Mouse (Mus musculus) erythroblast, embryonic 14.5 days (primary cell): Measurements from ENCODE around the gene Dkkl1. TPM values are rescaled to one million over a fixed set of nuclear protein-coding genes. Genes with fewer than 3 reads are reported as not detected.

Experiments used
- H3K27me3 ChIP-seq: 2 replicates; pipeline ENCODE4 v1.6.1; 2012; ENCODE audit warnings: inconsistent platforms; ENCODE audit not compliant: control insufficient read depth
- H3K36me3 ChIP-seq: 2 replicates; pipeline ENCODE4 v1.6.1; 2012; ENCODE audit warnings: mild to moderate bottlenecking, inconsistent platforms; ENCODE audit not compliant: control insufficient read depth
- H3K4me1 ChIP-seq: 2 replicates; pipeline ENCODE4 v1.6.1; 2012; ENCODE audit warnings: inconsistent platforms; ENCODE audit not compliant: control insufficient read depth
- H3K4me3 ChIP-seq: replicated peaks from 2 replicates; pipeline ENCODE3; 2012; ENCODE audit warnings: moderate library complexity, mild to moderate bottlenecking, inconsistent platforms
- H3K9me3 ChIP-seq: 2 replicates; pipeline ENCODE4 v1.6.1; 2012; ENCODE audit warnings: low read length, inconsistent platforms, mixed read lengths; ENCODE audit not compliant: control insufficient read depth
- GATA1 ChIP-seq: IDR thresholded peaks from 2 replicates; pipeline ENCODE4 v1.6.1; 2012; ENCODE audit warnings: low read length, inconsistent platforms, mixed read lengths
- TAL1 ChIP-seq: IDR thresholded peaks from 3 replicates; pipeline ENCODE4 v1.6.1; 2012; ENCODE audit warnings: low read length, inconsistent platforms, mixed read lengths
- polyA plus RNA-seq: library from polyadenylated mRNA; stranded (reverse); fragments of >175 nt; gene quantifications from 2 replicates; pipeline ENCODE4 v1.2.3, GENCODE M21; 2012

The Dkkl1 gene
- polyA plus RNA-seq, 1 experiment, result 0.55 TPM

DNA sequence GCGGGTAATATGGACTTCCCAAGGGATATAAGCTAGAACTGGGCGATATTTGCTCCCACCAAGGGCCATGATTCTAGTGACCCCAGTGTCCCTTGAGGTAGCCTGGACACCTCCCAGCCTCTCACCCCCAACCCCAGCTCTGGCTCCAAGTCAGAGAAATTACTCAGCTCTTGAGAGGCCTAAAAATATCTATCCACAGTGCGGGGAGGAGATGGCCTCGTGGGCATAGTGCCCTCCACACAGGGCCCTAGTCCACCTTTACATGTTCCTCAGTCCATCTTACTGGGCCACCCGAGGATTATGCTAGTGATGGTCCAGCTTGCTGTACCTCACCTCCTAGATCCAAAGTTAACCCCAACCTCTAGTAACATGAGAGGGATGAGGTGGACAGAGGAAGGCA, 47.1 kb downstream of the Dkkl1 start:
- peaks cover 10% of the 10 kb centered on the region for H3K36me3 ChIP-seq
- TF ChIP-seq GATA1 (no peak), TAL1 (no peak)
- H3K4me1 ChIP-seq, result peaks cover 21% of the 10 kb centered on the region
- H3K4me3 ChIP-seq, result no peak overlapping the region
- H3K9me3 ChIP-seq, result peaks cover 29% of the 10 kb centered on the region
- H3K27me3 ChIP-seq, result peaks cover 80% of the 10 kb centered on the region

DNA sequence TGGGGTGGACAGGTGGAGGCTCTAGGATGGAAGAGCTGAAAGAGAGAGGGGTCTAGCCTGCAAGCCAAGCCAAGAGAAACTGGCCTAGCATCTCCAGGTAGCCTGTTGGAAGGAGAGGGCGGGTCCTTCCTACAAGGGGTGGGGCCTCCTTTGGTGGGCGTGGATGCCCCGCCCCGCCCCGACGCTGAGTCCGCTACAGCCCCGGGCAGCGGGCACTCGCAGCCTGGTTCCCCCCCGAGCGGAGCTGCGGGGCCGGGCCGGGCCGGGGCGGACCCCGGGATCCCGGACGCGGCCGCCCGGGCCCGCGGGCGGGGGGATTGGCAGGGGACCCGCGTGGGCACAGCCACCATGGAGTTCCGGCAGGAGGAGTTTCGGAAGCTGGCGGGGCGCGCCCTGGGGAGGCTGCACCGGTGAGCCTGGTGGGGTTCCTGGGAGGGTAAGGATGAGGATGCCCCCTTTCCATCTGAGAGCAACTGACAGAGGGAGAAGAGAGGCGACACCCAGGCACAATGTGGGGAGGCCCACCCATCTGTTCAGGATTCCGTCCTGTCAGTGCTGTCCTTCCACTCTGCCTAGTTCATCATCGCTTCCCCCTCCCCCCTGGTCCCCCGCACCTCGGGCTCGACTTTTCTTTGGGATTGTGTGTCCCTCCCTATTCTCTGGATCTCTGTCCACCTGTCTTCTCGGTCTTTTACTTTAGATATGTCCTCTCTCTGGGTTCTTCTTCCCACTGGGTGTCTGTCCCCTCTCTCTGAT, 48.0 kb downstream of the Dkkl1 start, which contains the start of gene Slc17a7:
TSS of gene Slc17a7 (plus strand) at position 215 of the 756 bp plus-strand sequence.
- H3K36me3 ChIP-seq, result peaks cover 15% of the 10 kb centered on the region
- H3K4me1 ChIP-seq, result peaks cover 21% of the 10 kb centered on the region
- TF ChIP-seq TAL1, result no peak
- no peak for TF ChIP-seq GATA1
- H3K9me3 ChIP-seq, result peaks cover 19% of the 10 kb centered on the region
- peak within 1 kb of the TSS; percentile 38 for H3K4me3 ChIP-seq
- H3K27me3 ChIP-seq, result peaks cover 71% of the 10 kb centered on the region

DNA sequence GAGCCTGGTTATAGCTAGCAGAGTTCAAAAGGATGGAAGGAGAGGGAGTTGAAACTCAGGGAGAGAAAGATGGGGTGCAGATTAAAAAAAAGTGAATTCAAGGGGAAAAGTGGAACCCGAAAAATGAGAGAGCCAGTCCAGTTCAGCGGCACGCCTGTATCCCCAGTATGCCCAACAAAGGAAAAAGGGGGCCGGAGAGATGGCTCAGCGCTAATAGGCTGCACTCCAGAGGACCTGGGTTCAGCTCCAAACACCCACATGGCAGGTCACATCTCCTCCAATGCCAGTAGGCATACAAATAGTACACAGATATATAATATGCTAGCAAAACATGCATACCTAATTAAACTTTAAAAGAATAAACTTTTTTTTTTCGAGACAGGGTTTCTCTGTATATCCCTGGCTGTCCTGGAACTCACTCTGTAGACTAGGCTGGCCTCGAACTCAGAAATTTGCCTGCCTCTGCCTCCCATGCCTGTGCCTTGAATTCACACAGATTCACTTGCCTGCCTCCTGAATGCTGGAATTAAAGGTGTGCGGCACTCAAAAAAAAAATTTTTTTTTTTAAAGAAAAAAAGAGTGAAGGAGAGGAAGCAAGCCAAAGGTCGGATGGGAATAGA, 48.8 kb downstream of the Dkkl1 start:
- peaks cover 11% of the 10 kb centered on the region for H3K9me3 ChIP-seq
- no peak overlapping the region for H3K4me3 ChIP-seq
- peaks cover 62% of the 10 kb centered on the region for H3K27me3 ChIP-seq
- no peak for TF ChIP-seq GATA1
- no peak for TF ChIP-seq TAL1
- H3K36me3 ChIP-seq, result peaks cover 23% of the 10 kb centered on the region
- peaks cover 21% of the 10 kb centered on the region for H3K4me1 ChIP-seq

DNA sequence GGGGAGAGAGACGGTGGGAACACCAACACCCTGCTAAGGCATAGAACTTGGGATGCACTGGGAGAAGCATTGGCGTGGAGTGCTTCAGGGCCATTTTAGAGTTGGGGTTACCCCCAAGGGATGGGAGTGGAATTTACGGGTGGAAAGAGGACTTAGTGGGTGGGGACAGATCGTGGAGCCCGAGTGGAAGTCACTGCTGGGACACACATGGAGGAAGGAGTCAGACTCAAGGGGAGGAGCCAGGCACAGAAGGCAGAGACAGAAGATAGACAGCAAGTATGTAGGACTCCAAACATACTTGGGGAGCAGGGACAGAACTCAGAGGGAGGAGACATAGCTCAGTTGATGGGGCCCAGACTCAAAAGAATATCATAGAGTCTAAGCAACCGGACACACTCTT, 49.4 kb downstream of the Dkkl1 start:
- TF ChIP-seq GATA1 (no peak), TAL1 (no peak)
- Histone ChIP-seq H3K9me3 (peaks cover 6% of the 10 kb centered on the region; the same call in 1 of the 2 replicates), H3K36me3 (peaks cover 29% of the 10 kb centered on the region), H3K4me3 (peak overlapping the region; percentile 54), H3K4me1 (peaks cover 21% of the 10 kb centered on the region), H3K27me3 (peaks cover 57% of the 10 kb centered on the region)

GRCm38 (mm10) chr7:45161612-45162473, 50.1 kb downstream of the Dkkl1 start:
- peaks cover 2% of the 10 kb centered on the region; the same call in 1 of the 2 replicates for H3K9me3 ChIP-seq

GRCm38 (mm10) chr7:45160866-45161265, 51.1 kb downstream of the Dkkl1 start:
- H3K9me3 ChIP-seq, result peaks cover 2% of the 10 kb centered on the region; the same call in 1 of the 2 replicates
- H3K4me3 ChIP-seq, result no peak overlapping the region
- TF ChIP-seq GATA1 (no peak), TAL1 (no peak)
- H3K27me3 ChIP-seq, result peaks cover 40% of the 10 kb centered on the region
- H3K4me1 ChIP-seq, result peaks cover 25% of the 10 kb centered on the region
- peaks cover 41% of the 10 kb centered on the region for H3K36me3 ChIP-seq

More at GRCm38 (mm10) chr7:45161612-45162473, 50.1 kb downstream of the Dkkl1 start:
- Histone ChIP-seq H3K36me3 (peaks cover 34% of the 10 kb centered on the region), H3K4me1 (peaks cover 24% of the 10 kb centered on the region), H3K4me3 (peak overlapping the region; percentile 54), H3K27me3 (peaks cover 50% of the 10 kb centered on the region)
- TF ChIP-seq TAL1 (no peak), GATA1 (no peak)

- H3K4me1 ChIP-seq, result peaks cover 29% of the 10 kb centered on the region
- H3K4me3 ChIP-seq, result no peak overlapping the region
- peaks cover 41% of the 10 kb centered on the region for H3K36me3 ChIP-seq
- TF ChIP-seq TAL1 (no peak), GATA1 (no peak)
- peaks cover 2% of the 10 kb centered on the region; the same call in 1 of the 2 replicates for H3K9me3 ChIP-seq
- peaks cover 35% of the 10 kb centered on the region for H3K27me3 ChIP-seq
Observed at GRCm38 (mm10) chr7:45160316-45160800, 51.6 kb downstream of the Dkkl1 start.

GRCm38 (mm10) chr7:45158991-45159390, 53.0 kb downstream of the Dkkl1 start:
- H3K36me3 ChIP-seq, result peaks cover 41% of the 10 kb centered on the region
- H3K27me3 ChIP-seq, result peaks cover 21% of the 10 kb centered on the region
- H3K4me3 ChIP-seq, result no peak overlapping the region
- peaks cover under 1% of the 10 kb centered on the region; the same call in 1 of the 2 replicates for H3K9me3 ChIP-seq
- TF ChIP-seq TAL1 (no peak), GATA1 (no peak)
- peaks cover 34% of the 10 kb centered on the region for H3K4me1 ChIP-seq

Other genes with a start within 250 kb of the Dkkl1 start
- gene Cpt1c, start 237.3 kb downstream of the Dkkl1 start, polyA plus RNA-seq, result 0.05 and 0.07 TPM in 2 replicates
- gene Prmt1, start 225.6 kb downstream of the Dkkl1 start, polyA plus RNA-seq, result 4.3 and 4.9 TPM in 2 replicates
- gene Irf3, start 214.5 kb downstream of the Dkkl1 start, polyA plus RNA-seq, result 10.4 and 10.6 TPM in 2 replicates
- gene Bcl2l12, start 213.4 kb downstream of the Dkkl1 start, polyA plus RNA-seq, result 6.1 and 6.4 TPM in 2 replicates
- 29.6 and 31.0 TPM in 2 replicates for gene Scaf1, start 195.8 kb downstream of the Dkkl1 start, polyA plus RNA-seq
- 0.45 and 0.53 TPM in 2 replicates for gene Rras, start 194.2 kb downstream of the Dkkl1 start, polyA plus RNA-seq
- gene Prr12, start 159.3 kb downstream of the Dkkl1 start, polyA plus RNA-seq, result 1.6 and 2.9 TPM in 2 replicates
- gene Nosip, start 149.7 kb downstream of the Dkkl1 start, polyA plus RNA-seq, result 12.5 and 14.9 TPM in 2 replicates
- 3.0 and 3.6 TPM in 2 replicates for gene Prrg2, start 149.5 kb downstream of the Dkkl1 start, polyA plus RNA-seq
- gene Rcn3, start 119.9 kb downstream of the Dkkl1 start, polyA plus RNA-seq, result 0.86 and 0.91 TPM in 2 replicates
- gene Fcgrt, start 108.3 kb downstream of the Dkkl1 start, polyA plus RNA-seq, result 1.0 TPM in 2 replicates
- gene Rps11, start 87.7 kb downstream of the Dkkl1 start, polyA plus RNA-seq, result 22.2 and 23.5 TPM in 2 replicates
- 438 and 543 TPM in 2 replicates for gene Rpl13a, start 83.4 kb downstream of the Dkkl1 start, polyA plus RNA-seq
- gene Gm45713, start 75.9 kb downstream of the Dkkl1 start, polyA plus RNA-seq, result not detected in 2 replicates
- 1.7 TPM in 2 replicates for gene Flt3l, start 75.7 kb downstream of the Dkkl1 start, polyA plus RNA-seq
- 6.2 and 7.2 TPM in 2 replicates for gene Pih1d1, start 57.8 kb downstream of the Dkkl1 start, polyA plus RNA-seq
- gene Aldh16a1, start 57.6 kb downstream of the Dkkl1 start, polyA plus RNA-seq, result 13.5 and 16.3 TPM in 2 replicates
- gene Slc17a7, start 48.2 kb downstream of the Dkkl1 start, polyA plus RNA-seq, result 0.02 TPM in 1 of 2 replicates, not detected in the other
- gene Gfy, start 32.6 kb downstream of the Dkkl1 start, polyA plus RNA-seq, result not detected in 2 replicates
- gene Pth2, start 31.2 kb downstream of the Dkkl1 start, polyA plus RNA-seq, result not detected in 2 replicates
- gene Ccdc155, start 7.3 kb downstream of the Dkkl1 start, polyA plus RNA-seq, result 0.05 TPM in 1 of 2 replicates, not detected in the other
- 0.06 and 0.10 TPM in 2 replicates for gene Tead2, start 3.6 kb upstream of the Dkkl1 start, polyA plus RNA-seq
- gene Cd37, start 27.0 kb upstream of the Dkkl1 start, polyA plus RNA-seq, result 0.70 and 1.2 TPM in 2 replicates
- not detected in 2 replicates for gene Slc6a16, start 28.9 kb upstream of the Dkkl1 start, polyA plus RNA-seq
- not detected in 2 replicates for gene Slc6a21, start 65.4 kb upstream of the Dkkl1 start, polyA plus RNA-seq
- 0.02 and 0.04 TPM in 2 replicates for gene Trpm4, start 121.6 kb upstream of the Dkkl1 start, polyA plus RNA-seq
- gene Hrc, start 123.1 kb upstream of the Dkkl1 start, polyA plus RNA-seq, result not detected in 2 replicates
- gene Ppfia3, start 154.9 kb upstream of the Dkkl1 start, polyA plus RNA-seq, result 0.13 and 0.33 TPM in 2 replicates
- 0.18 TPM in 1 of 2 replicates, not detected in the other for gene Lin7b, start 158.4 kb upstream of the Dkkl1 start, polyA plus RNA-seq
- gene Snrnp70, start 183.6 kb upstream of the Dkkl1 start, polyA plus RNA-seq, result 68.0 and 79.6 TPM in 2 replicates
- not detected in 2 replicates for gene Kcna7, start 193.5 kb upstream of the Dkkl1 start, polyA plus RNA-seq
- gene Ntf5, start 201.5 kb upstream of the Dkkl1 start, polyA plus RNA-seq, result not detected in 2 replicates
- gene Lhb, start 208.7 kb upstream of the Dkkl1 start, polyA plus RNA-seq, result not detected in 2 replicates
- 0.09 and 0.12 TPM in 2 replicates for gene Gys1, start 222.7 kb upstream of the Dkkl1 start, polyA plus RNA-seq
- 15.2 and 15.3 TPM in 2 replicates for gene Ruvbl2, start 225.9 kb upstream of the Dkkl1 start, polyA plus RNA-seq
- gene Ftl1, start 247.7 kb upstream of the Dkkl1 start, polyA plus RNA-seq, result 3,659 and 3,743 TPM in 2 replicates